Mouse (Mus musculus) gonadal fat pad, adult 2 months (tissue): ENCODE data around the gene Gm20388. TPM values are rescaled to one million over a fixed set of nuclear protein-coding genes. Genes with fewer than 3 reads are reported as not detected.

Experiments used
- DNase-seq: peaks from one replicate; pipeline ENCODE4 v3.0.0-alpha.2; 2012; ENCODE audit warnings: low read depth
- polyA plus RNA-seq: library from polyadenylated mRNA; depleted of rRNA; stranded (reverse); fragments of >200 nt; gene quantifications from 2 replicates; pipeline ENCODE4 v1.2.3, GENCODE M21; 2012

Gm20388 gene
- polyA plus RNA-seq, 1 experiment, result 119 TPM

- DNase-seq, result no peak
These were observed 477.6 kb downstream of the Gm20388 start for GRCm38 (mm10) chr8:120388246-120388645.

- no peak for DNase-seq
These were observed 480.0 kb downstream of the Gm20388 start for GRCm38 (mm10) chr8:120390598-120390997.

- no peak for DNase-seq
These were observed 481.2 kb downstream of the Gm20388 start for GRCm38 (mm10) chr8:120391856-120392255.

GRCm38 (mm10) chr8:120393085-120393484 is 482.4 kb downstream of the Gm20388 start:
- no peak for DNase-seq

GRCm38 (mm10) chr8:120393871-120394275 is 483.2 kb downstream of the Gm20388 start:
- no peak for DNase-seq

GRCm38 (mm10) chr8:120395892-120396291 is 485.3 kb downstream of the Gm20388 start:
- no peak for DNase-seq

GRCm38 (mm10) chr8:120396756-120397155 is 486.1 kb downstream of the Gm20388 start:
- no peak for DNase-seq

GRCm38 (mm10) chr8:120397444-120398411 is 487.1 kb downstream of the Gm20388 start:
- DNase-seq, result no peak

- DNase-seq, result no peak
These were observed 488.7 kb downstream of the Gm20388 start for GRCm38 (mm10) chr8:120399212-120399934.

- DNase-seq, result no peak
These were observed 490.6 kb downstream of the Gm20388 start for GRCm38 (mm10) chr8:120401216-120401615.

GRCm38 (mm10) chr8:120401712-120402111 is 491.1 kb downstream of the Gm20388 start:
- DNase-seq, result no peak

- DNase-seq, result no peak
These were observed 493.1 kb downstream of the Gm20388 start for GRCm38 (mm10) chr8:120403606-120404269.

GRCm38 (mm10) chr8:120404609-120405036 is 494.0 kb downstream of the Gm20388 start:
- DNase-seq, result no peak

- no peak for DNase-seq
These were observed 495.5 kb downstream of the Gm20388 start for GRCm38 (mm10) chr8:120406008-120406632.

GRCm38 (mm10) chr8:120407701-120408240 is 497.1 kb downstream of the Gm20388 start:
- no peak for DNase-seq

- no peak for DNase-seq
These were observed 497.9 kb downstream of the Gm20388 start for GRCm38 (mm10) chr8:120408241-120409215.

GRCm38 (mm10) chr8:120409371-120410013 is 498.9 kb downstream of the Gm20388 start:
- DNase-seq, result no peak

- DNase-seq, result no peak
These were observed 500.4 kb downstream of the Gm20388 start for GRCm38 (mm10) chr8:120411059-120411458.

GRCm38 (mm10) chr8:120411862-120412261 is 501.2 kb downstream of the Gm20388 start:
- no peak for DNase-seq

- DNase-seq, result no peak
These were observed 501.7 kb downstream of the Gm20388 start for GRCm38 (mm10) chr8:120412357-120412756.
